Mouse (Mus musculus) CH12.LX (cell line): ENCODE results near the gene Hist1h1c.

Source experiments
- BHLHE40 ChIP-seq: IDR thresholded peaks from 2 replicates; pipeline ENCODE4 v1.6.1; 2011; ENCODE audit warnings: mild to moderate bottlenecking, low read depth, low read length, improper control_type of control experiment
- CTCF ChIP-seq, 2 experiments: IDR thresholded peaks in 1 of 2; conservative IDR thresholded peaks in 1 of 2; 2 replicates each; pipeline ENCODE4 v1.5.1; 2011 to 2012; ENCODE audit warnings: low read depth in 2 of 2, low read length in 2 of 2, improper control_type of control experiment in 1 of 2, inconsistent platforms in 1 of 2, mild to moderate bottlenecking in 1 of 2, moderate library complexity in 1 of 2
- EP300 ChIP-seq: IDR thresholded peaks from 2 replicates; pipeline ENCODE4 v1.6.1; 2011; ENCODE audit warnings: low read length, improper control_type of control experiment
- ETS1 ChIP-seq: conservative IDR thresholded peaks from 2 replicates; pipeline ENCODE4 v1.6.1; 2012; ENCODE audit warnings: low read depth, mild to moderate bottlenecking, inconsistent platforms, low read length, improper control_type of control experiment, moderate library complexity
- IRF4 ChIP-seq: IDR thresholded peaks from 2 replicates; pipeline ENCODE4 v1.6.1; 2014; ENCODE audit warnings: low read depth, mild to moderate bottlenecking, inconsistent platforms, low read length, improper control_type of control experiment
- MAX ChIP-seq: IDR thresholded peaks from 2 replicates; pipeline ENCODE4 v1.6.1; 2011; ENCODE audit warnings: low read length, improper control_type of control experiment
- MEF2A ChIP-seq: IDR thresholded peaks from 2 replicates; pipeline ENCODE4 v1.6.1; 2014; ENCODE audit warnings: low read depth, mild to moderate bottlenecking, inconsistent platforms, low read length, improper control_type of control experiment, borderline replicate concordance
- NELFE ChIP-seq: IDR thresholded peaks from 2 replicates; pipeline ENCODE4 v1.6.1; 2011; ENCODE audit warnings: low read depth, low read length, improper control_type of control experiment
- POLR2A ChIP-seq: IDR thresholded peaks from 2 replicates; pipeline ENCODE4 v1.6.1; 2011; ENCODE audit warnings: low read depth, mild to moderate bottlenecking, improper control_type of control experiment, low read length
- RAD21 ChIP-seq: IDR thresholded peaks from 2 replicates; pipeline ENCODE4 v1.6.1; 2011; ENCODE audit warnings: low read depth, mild to moderate bottlenecking, low read length, improper control_type of control experiment, moderate library complexity
- RCOR1 ChIP-seq: conservative IDR thresholded peaks from 2 replicates; pipeline ENCODE4 v1.6.1; 2012; ENCODE audit warnings: low read depth, mild to moderate bottlenecking, inconsistent platforms, low read length, improper control_type of control experiment
- TBP ChIP-seq: conservative IDR thresholded peaks from 2 replicates; pipeline ENCODE4 v1.6.1; 2011; ENCODE audit warnings: low read depth, low read length, improper control_type of control experiment
- USF1 ChIP-seq: IDR thresholded peaks from 2 replicates; pipeline ENCODE4 v1.6.1; 2014; ENCODE audit warnings: low read depth, mild to moderate bottlenecking, inconsistent platforms, low read length, improper control_type of control experiment

- TF ChIP-seq CTCF (conservative IDR thresholded peaks at IDR 0.05 in 1 of 2, IDR thresholded peaks at IDR 0.05 in 1 of 2; ENCODE audit: low read depth in 2 of 2, low read length in 2 of 2), result no peak
- TF ChIP-seq BHLHE40, result no peak
- TF ChIP-seq POLR2A, result no peak
- TF ChIP-seq RCOR1, result no peak
- no peak for TF ChIP-seq NELFE
- TF ChIP-seq ETS1, result no peak
- no peak for TF ChIP-seq MAX
- TF ChIP-seq EP300, result no peak
- no peak for TF ChIP-seq MEF2A
- no peak for TF ChIP-seq USF1
- TF ChIP-seq TBP, result no peak
- TF ChIP-seq RAD21, result no peak
- TF ChIP-seq IRF4, result no peak
Measured at GRCm38 (mm10) chr13:23768834-23769397, 30.3 kb downstream of the Hist1h1c start.
